Mouse (Mus musculus): Measurements from ENCODE around the gene Nup35. TPM values are rescaled to one million over a fixed set of nuclear protein-coding genes. Genes with fewer than 3 reads are reported as not detected.
A peak's percentile ranks its signal among the peaks of the same experiment; 100 is the strongest.

The Nup35 gene
- total RNA-seq, 2 experiments from 2014 or later = 24.3 to 27.1 TPM

GRCm38 (mm10) chr2:80638364-80639241 is 21.6 kb downstream of the Nup35 start:
- DNase-seq = peak; percentile 88 to 91

GRCm38 (mm10) chr2:80639398-80639797 is 22.4 kb downstream of the Nup35 start:
- no peak for DNase-seq

DNA sequence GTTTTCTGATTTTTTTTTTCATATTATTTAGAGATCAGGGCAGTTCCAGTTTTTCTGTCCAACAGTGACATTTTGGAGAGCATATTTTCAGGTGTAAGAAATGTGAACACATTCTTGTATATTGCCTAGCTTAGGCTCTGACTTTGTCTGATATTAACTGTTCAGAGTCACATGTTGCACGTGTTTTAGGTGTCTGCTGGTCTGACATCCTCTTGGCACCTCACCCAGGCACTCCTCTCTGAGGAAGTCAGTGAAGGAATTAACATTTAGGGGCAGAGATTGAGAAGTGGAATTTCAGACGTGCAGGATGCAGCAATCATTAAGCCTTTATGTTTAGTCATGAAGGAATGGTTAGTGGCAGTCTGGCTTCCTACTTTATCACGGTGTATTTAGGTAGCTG is 22.8 kb downstream of the Nup35 start:
- no peak for DNase-seq

DNA sequence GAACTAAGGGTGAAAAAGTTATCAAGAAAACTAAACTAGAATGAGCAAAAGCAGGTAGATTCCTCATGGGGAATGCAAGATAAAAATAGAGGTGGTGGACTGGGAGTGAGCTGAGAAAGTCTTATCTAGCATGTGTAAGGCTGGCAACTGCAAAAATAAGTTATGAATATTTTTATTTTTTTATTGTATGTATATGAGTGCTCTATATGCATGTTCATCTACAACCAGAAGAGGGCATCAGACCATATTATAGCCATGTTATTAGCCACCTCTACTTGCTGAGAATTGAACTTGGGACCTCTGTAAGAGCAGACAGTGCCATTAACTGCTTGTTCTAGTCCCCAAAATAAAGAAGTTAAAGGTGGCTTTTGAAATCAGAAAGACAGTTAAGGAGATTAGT is 44.4 kb downstream of the Nup35 start:
- DNase-seq = no peak

- no peak for DNase-seq
Observed at GRCm38 (mm10) chr2:80662682-80663081, 45.6 kb downstream of the Nup35 start.

- no peak for DNase-seq
Observed at GRCm38 (mm10) chr2:80667396-80667964, 50.4 kb downstream of the Nup35 start.

- no peak for DNase-seq
Observed at GRCm38 (mm10) chr2:80669868-80670666, 53.0 kb downstream of the Nup35 start.

DNA sequence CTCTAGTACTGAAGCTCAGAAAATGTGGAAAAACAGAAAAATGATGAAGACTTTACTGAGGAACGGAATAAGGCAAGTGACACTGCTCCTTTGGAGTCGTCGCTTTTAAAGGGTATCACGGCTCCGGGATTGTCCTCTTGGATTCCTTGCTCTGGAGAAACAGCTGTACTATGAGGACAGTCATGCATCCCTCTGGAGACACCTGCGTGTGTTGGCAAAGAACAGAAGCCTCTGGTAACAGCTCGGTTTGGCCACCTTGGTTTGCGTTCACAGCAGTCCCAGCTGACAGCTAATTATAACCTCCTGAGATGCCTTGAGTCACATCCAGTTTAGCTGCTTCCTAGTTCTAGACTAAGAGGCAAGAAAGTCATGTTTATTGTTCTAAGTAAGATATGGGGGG is 61.8 kb downstream of the Nup35 start:
- no peak for DNase-seq

- no peak for DNase-seq
Observed at GRCm38 (mm10) chr2:80683727-80684239, 66.7 kb downstream of the Nup35 start.

- no peak for DNase-seq
Observed at GRCm38 (mm10) chr2:80684396-80685071, 67.5 kb downstream of the Nup35 start.

DNA sequence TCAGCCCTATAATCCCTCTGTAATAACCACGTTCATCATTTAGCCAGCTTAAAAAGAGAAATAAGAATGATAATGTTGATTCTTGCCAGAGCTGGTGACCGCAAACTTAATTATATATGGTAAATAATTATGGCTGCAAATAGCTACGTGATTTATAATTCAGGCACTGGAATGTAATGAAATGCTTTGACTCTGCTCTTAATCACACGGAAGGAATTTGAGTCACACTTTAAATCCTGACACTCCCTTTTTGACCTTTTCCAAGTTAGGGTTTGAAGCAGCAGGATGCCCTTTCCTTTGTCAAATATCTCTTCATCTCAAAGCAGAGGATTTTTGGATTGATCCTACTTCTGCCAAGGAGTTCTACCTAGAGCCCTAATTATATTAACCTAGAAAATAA is 71.2 kb downstream of the Nup35 start:
- no peak for DNase-seq

DNA sequence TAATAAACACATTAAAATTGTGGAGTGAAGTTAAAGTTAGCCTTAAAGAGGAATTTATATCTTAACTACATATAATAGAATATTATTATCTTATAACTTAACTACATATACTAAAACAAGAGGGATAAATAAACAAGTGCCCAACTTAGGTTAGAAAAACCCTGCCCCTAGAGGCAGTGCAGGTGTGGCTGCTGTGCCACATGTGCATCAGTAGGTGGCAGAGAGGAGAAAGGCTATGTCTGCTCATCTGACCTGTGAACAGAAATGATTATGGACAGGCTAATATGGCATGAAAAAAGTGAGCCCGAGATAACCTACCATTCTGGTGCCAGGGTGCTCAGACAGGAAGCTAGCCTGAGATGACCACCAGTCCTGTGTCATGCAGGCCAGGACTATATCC is 90.4 kb downstream of the Nup35 start:
- no peak for DNase-seq

Small RNA genes within 50 kb of the gene (microRNA-seq; reads per million reads assigned to microRNA genes)
- gene Mir684-1 = not detected

Other genes with a start within 250 kb of the Nup35 start
- gene Frzb, start 169.6 kb upstream of the Nup35 start, total RNA-seq (2021) = 100 to 1,000 TPM in 1 of 2 experiments, 1 to 10 TPM in 1; 5.2 to 304 TPM
- gene Nckap1, start 35.9 kb upstream of the Nup35 start, total RNA-seq (2021) = 100 to 1,000 TPM; 144 to 180 TPM
- 10 to 100 TPM; 13.3 to 19.8 TPM for gene Dusp19, start 191 bp upstream of the Nup35 start, total RNA-seq (2021)